Mouse (Mus musculus) natural killer cell, adult 2 months (primary cell): ENCODE results near the gene Foxd2.
A peak's percentile ranks its signal among the peaks of the same experiment; 100 is the strongest.

Experiments used
- DNase-seq, 2 experiments: peaks; one replicate each; pipeline ENCODE4 v3.0.0; 2022; ENCODE audit warnings: low spot score in 2 of 2

Gene Foxd2

GRCm38 (mm10) chr4:114908829-114909601 is at the start of gene Foxd2:
TSS of gene Foxd2 (minus strand) at chr4:114908873.
- peak; percentile 88 to 92 for DNase-seq

GRCm38 (mm10) chr4:114958231-114958630 is 49.6 kb upstream of the Foxd2 start:
- DNase-seq, result no peak

GRCm38 (mm10) chr4:114957403-114957802 is 48.7 kb upstream of the Foxd2 start:
- no peak for DNase-seq

GRCm38 (mm10) chr4:114953172-114953571 is 44.5 kb upstream of the Foxd2 start:
- no peak for DNase-seq

GRCm38 (mm10) chr4:114947852-114948481 is 39.3 kb upstream of the Foxd2 start:
- no peak for DNase-seq

- DNase-seq, result peak; percentile 39 to 67
Observed at GRCm38 (mm10) chr4:114947395-114947794, 38.7 kb upstream of the Foxd2 start.

GRCm38 (mm10) chr4:114946416-114946815 is 37.7 kb upstream of the Foxd2 start:
- DNase-seq, result no peak

- DNase-seq, result no peak
Observed at GRCm38 (mm10) chr4:114945021-114945420, 36.3 kb upstream of the Foxd2 start.

GRCm38 (mm10) chr4:114942583-114942982 is 33.9 kb upstream of the Foxd2 start:
- no peak for DNase-seq

- no peak for DNase-seq
Observed at GRCm38 (mm10) chr4:114942112-114942511, 33.4 kb upstream of the Foxd2 start.

GRCm38 (mm10) chr4:114941311-114941710 is 32.6 kb upstream of the Foxd2 start:
- DNase-seq, result no peak

- DNase-seq, result no peak
Observed at GRCm38 (mm10) chr4:114938248-114938647, 29.6 kb upstream of the Foxd2 start.

- no peak for DNase-seq
Observed at GRCm38 (mm10) chr4:114937459-114938047, 28.9 kb upstream of the Foxd2 start.

- no peak for DNase-seq
Observed at GRCm38 (mm10) chr4:114934188-114934587, 25.5 kb upstream of the Foxd2 start.

- DNase-seq, result no peak
Observed at GRCm38 (mm10) chr4:114932747-114933146, 24.1 kb upstream of the Foxd2 start.

- DNase-seq, result no peak
Observed at GRCm38 (mm10) chr4:114929155-114929554, 20.5 kb upstream of the Foxd2 start.

- DNase-seq, result no peak
Observed at GRCm38 (mm10) chr4:114925917-114926312, 17.2 kb upstream of the Foxd2 start, which contains the start of gene Foxe3. TSS of gene Foxe3 (minus strand) at chr4:114926013.

- DNase-seq, result no peak
Observed at GRCm38 (mm10) chr4:114924971-114925916, 16.6 kb upstream of the Foxd2 start.

- DNase-seq, result peak; percentile 18 to 43
Observed at GRCm38 (mm10) chr4:114917091-114917490, 8.4 kb upstream of the Foxd2 start.

- DNase-seq, result no peak
Observed at GRCm38 (mm10) chr4:114916056-114916455, 7.4 kb upstream of the Foxd2 start.

- DNase-seq, result peak in 1 of 2 experiments; percentile 11
Observed at GRCm38 (mm10) chr4:114913594-114913962, 4.9 kb upstream of the Foxd2 start.
